Mouse (Mus musculus): ENCODE results near the gene Taf1c.

GRCm38 (mm10) chr8:119616358-119616757 is 11.3 kb upstream of the Taf1c start:
- TF ChIP-seq CTCF (conservative IDR thresholded peaks at IDR 0.05; ENCODE audit: insufficient read depth, insufficient read length, low read depth, low read length): no peak
- no peak for TF ChIP-seq POLR2A (IDR thresholded peaks at IDR 0.05; ENCODE audit: low read depth, low read length)

Measured in kidney, adult 2 months (tissue).